Mouse (Mus musculus) brain, embryonic 14.5 days (tissue): ENCODE results near the gene Nomo1. TPM values are rescaled to one million over a fixed set of nuclear protein-coding genes. Genes with fewer than 3 reads are reported as not detected.

ENCODE experiments used
- DNase-seq: peaks from one replicate; pipeline ENCODE4 v3.0.0-alpha.2; 2011; ENCODE audit warnings: low read depth
- CTCF ChIP-seq: fragments of 200-500 bp; IDR thresholded peaks from 2 replicates; pipeline ENCODE4 v1.5.1; 2012; ENCODE audit warnings: inconsistent platforms, mild to moderate bottlenecking, moderate library complexity, borderline replicate concordance; ENCODE audit not compliant: insufficient read depth, insufficient read length; ENCODE audit errors: extremely low read depth
- POLR2A ChIP-seq: fragments of 200-500 bp; IDR thresholded peaks from 2 replicates; pipeline ENCODE4 v1.6.1; 2012; ENCODE audit warnings: mild to moderate bottlenecking, inconsistent platforms, borderline replicate concordance; ENCODE audit not compliant: poor library complexity, insufficient read depth, insufficient read length, severe bottlenecking; ENCODE audit errors: extremely low read depth
- polyA plus RNA-seq: library from polyadenylated mRNA; depleted of rRNA; stranded (reverse); fragments of >200 nt; gene quantifications from 2 replicates; pipeline ENCODE4 v1.2.3, GENCODE M21; 2012

The Nomo1 gene
- polyA plus RNA-seq, 1 experiment, result 52.6 TPM

DNA sequence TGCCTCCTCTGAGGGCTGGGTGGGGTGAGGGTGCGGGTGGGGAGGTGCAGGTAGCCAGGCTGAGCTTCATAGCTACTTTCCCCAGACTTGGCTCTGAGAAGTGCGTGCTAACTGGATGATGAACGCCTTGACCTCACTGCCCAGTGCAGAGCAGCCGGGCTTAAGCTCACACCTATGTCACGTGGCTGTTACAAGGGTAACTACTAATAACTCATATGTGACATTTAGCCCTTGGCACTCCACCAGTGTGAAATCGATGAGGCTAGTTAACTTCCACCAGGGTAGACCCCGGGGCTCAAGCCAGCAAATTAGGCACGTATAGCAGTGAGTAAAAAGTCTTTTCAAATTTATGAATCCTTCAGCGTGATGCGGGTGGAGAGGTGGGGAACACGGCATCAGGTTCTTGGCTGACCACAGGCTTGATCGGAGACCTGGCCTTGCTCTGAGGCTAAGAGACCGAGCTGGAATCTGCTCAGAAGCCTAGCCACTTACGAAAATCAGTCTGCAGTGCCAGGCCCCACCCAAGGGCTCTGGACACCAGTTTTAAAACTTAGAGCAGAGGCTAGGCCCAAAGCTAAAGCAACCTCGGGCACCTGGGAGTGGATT lies 77.8 kb downstream of the Nomo1 start:
- no peak for DNase-seq

DNA sequence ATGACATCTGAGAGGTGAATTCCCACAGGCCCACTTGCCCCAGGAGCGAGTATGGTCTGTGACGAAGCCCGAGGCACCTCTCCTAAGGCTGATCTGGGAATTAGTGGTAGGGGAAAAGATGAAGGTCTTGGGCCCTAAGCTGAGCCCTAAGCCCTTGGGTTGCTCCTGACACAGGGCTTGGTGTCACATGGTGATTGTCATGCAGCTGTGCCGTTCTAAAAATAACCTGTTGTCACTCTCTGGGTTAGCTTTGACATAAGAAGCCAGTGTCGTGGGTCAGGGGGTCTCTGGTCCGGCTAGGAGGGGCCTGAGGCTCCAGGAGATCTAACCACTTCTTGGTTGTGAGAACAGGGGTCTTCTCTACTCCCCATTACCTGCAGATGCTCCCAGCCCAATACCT lies 78.4 kb downstream of the Nomo1 start:
- no peak for DNase-seq
- TF ChIP-seq POLR2A, result no peak
- TF ChIP-seq CTCF, result no peak

More for the DNA sequence above, 77.8 kb downstream of the Nomo1 start:
- no peak for TF ChIP-seq CTCF
- TF ChIP-seq POLR2A, result no peak

DNA sequence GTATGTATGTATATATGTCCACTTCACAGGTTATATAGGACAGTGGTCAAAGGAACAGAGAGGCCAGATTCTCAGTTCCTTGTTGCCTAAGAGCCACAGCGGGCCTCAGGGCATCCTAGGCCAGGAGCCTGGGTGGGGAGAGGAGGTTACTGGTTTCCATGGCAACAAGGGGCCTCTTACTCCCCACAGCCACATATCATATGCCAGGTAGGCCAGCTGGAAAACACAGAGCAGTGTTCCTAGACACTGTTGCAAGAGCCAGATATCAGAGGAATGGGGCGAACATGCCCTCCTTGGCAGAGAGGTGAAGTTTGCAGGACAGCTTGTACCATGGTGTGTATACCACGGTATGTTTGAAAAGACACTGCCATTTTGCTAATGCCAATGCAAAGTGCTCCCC lies 79.9 kb downstream of the Nomo1 start:
- DNase-seq, result peak; percentile 55

DNA sequence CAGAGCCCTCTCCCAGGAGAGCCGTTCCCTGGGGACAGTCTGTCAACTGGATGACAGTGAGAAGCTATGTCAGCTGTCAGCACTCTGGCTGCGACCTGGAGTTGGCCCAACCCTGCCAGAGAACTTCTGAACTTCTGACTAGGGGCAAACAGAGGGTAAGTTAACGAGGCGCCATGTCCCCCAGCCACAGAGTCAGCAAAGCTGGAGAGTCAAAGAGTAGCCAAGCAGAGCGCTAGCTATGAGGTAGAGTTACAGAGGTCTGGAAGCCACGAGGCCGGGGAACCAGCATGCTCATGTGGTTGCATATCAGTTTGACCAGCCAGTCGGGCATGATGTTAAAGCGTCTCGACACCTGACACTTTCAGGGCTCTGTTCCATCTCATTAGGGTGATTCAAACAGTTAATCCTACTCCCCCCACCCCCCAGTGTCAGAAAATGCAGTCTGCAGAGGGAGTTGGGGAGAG lies 82.7 kb downstream of the Nomo1 start:
- DNase-seq, result peak; percentile 43
- TF ChIP-seq POLR2A (no peak), CTCF (no peak)

More for the DNA sequence above, 79.9 kb downstream of the Nomo1 start:
- TF ChIP-seq CTCF (no peak), POLR2A (no peak)

DNA sequence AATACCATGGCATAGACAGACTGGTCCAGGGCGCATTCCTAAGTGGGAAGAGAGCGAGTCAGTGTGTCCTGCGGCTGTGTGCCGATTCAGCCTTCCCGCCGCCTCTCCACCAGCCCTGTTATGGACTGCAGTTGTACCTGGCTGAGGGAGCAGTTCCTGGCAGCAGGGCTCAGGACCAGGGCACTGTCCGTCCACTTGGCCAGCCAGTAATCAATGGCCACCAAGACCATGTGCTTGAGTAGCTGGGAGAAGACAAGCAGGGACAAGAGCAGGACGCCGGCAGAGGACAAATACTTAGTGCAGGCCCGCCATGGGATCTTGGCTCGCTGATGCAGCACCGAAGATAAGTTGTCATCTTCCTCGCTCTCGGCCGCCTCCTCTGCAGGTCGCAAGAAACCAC lies 83.5 kb downstream of the Nomo1 start:
- no peak for DNase-seq
- TF ChIP-seq CTCF, result no peak
- no peak for TF ChIP-seq POLR2A

DNA sequence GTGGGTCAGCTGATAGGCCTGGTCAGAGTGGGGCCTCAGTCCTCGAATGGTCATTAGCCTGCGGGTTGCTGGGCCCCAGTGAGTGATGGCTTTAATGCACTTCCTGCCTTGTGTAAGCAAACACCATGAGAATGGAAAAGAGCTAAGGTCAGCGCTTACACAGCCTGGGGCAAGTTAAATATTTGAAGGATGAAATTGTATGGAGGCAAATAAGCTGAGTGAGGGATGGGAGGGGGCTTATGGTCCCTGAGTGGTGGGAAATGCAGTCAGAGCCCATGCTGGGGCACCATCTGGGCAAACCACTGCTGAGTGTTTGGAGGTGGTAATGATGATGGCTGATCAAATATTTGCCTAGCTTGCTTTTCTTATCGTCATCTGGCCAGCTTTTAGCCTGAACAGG lies 89.5 kb downstream of the Nomo1 start:
- TF ChIP-seq CTCF, result no peak
- TF ChIP-seq POLR2A, result no peak
- peak; percentile 54 for DNase-seq

DNA sequence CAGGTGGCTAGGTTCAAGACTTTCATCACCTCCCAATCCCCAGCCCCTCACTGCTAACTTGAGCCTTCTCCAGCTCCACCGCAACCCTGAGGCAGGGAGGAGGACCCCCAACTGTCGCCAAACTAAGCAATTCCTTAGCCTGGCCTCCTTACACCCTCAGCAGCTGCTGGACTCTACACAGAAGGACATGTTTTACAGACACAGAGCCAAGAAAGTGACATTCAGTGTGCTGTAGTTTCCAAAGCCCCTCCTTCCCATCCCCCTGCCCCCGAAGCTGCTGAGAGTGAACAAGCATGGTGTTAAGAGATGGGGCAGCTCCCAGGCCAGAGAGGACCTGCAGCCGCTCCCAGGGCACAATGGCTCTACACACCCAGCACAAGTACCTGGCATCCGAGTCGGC lies 91.0 kb downstream of the Nomo1 start:
- no peak for TF ChIP-seq CTCF
- TF ChIP-seq POLR2A, result no peak
- peak; percentile 68 for DNase-seq

DNA sequence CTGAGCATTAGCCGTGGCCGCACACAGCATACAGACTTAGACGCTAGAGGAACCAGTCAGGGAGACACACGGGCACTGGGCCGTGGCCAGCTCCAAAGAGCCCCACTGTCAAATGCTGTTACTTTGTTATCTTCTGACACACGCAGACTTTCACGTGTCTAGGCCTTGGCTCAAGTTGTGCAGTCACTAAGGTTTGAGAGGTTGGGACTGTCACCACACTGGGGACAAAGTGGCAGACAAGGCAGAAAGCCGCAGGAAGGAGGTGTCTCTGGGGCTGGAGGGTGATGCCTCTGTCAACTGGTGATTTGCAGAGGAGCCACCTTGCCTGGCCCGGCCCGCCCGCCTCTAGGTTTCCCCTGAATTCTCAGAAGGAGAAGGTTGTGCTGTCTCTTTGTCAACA lies 91.8 kb downstream of the Nomo1 start:
- no peak for DNase-seq
- TF ChIP-seq CTCF (no peak), POLR2A (no peak)

DNA sequence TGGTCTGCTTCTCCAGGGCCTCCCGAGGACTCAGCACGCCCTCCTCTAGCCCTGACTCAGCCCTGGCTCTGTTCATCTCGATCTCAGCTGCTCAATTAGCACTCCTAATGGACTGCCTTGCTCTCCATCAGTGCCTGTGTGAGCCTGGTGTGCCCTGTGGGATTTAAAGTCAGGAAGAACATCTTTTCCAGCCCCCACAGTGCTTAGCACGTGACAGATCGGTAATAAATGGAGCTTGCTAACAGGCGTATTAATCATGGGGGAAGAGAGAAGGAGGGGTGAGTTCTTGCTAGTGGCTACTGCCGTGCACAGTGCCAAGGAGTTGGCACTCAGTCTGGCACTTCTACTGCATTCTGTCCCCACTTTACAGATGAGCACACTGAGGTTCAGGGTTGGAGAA lies 94.7 kb downstream of the Nomo1 start:
- DNase-seq, result peak; percentile 66
- TF ChIP-seq POLR2A (no peak), CTCF (no peak)

DNA sequence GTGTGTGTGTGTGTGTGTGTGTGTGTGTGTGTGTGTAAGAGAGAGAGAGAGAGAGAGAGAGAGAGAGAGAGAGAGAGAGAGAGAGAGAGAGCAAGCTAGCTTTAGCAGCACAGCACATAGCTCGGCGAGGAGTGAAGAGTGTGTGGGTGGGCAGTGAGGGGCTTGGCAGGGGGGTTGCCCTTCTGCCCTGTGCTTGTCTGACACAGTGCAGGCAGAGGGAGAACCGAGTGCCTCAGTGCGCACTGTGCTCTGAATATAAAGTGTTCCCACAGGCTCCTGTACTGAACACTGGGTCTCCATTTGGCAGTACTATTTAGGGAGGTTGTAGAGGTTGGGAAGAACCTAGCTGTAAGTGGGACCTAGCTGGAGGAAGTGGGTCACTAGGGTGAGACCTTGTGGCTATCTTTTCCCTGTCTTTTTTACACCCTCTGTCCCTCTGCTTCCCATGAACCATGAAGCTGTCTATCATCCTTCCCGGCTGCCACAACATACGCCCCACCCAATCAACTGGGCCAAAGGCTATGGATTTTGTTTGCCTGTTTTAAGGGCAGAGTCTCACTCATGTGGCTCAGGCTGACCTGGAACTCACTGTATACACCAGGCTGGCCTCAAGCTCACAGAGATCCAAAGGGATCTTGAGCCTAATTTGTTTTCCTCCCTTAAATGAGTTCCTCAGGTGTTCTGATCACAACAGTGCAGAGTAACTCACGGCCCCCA lies 96.1 kb downstream of the Nomo1 start:
- DNase-seq, result peak; percentile 52
- TF ChIP-seq POLR2A (no peak), CTCF (no peak)

DNA sequence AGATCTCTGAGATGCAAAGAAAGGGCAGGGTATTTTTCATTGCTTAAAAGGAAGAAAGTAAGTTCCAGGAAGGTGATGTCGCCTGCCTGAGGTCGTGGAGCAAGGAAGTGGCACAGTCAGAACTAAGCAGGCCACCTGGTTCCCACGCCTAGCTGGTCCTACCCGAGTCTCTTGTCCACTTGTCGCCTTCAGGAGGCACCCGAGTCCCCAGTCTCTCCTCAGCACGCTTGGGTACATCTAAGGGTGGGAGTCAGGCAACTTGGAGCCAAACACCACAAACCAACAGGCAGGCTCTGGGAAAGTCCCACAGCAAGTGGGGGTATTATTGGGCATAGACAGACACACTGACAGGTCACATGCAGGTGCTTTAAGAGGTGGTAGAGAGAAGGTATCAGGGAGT lies 97.2 kb downstream of the Nomo1 start:
- TF ChIP-seq POLR2A, result no peak
- no peak for TF ChIP-seq CTCF
- DNase-seq, result no peak

DNA sequence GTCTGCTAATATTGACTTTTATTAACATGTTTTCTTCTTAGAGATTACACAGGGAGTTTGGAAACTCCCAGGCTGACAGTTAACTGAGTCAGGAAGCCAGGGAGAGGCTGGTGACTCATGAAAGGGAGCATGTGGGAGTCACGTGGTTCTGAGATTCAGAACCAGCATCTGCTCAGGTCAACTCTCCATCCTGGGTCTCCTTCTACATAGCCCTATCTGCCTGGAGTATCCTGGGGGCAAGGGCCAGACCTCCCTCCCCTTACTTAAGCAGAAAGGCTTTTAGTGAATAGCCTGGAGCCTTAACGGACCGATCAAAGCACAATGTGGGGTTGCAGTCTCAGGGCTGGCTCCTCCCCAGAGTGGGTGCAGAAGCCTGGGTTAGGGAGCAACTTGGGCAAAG lies 97.8 kb downstream of the Nomo1 start:
- DNase-seq, result no peak

DNA sequence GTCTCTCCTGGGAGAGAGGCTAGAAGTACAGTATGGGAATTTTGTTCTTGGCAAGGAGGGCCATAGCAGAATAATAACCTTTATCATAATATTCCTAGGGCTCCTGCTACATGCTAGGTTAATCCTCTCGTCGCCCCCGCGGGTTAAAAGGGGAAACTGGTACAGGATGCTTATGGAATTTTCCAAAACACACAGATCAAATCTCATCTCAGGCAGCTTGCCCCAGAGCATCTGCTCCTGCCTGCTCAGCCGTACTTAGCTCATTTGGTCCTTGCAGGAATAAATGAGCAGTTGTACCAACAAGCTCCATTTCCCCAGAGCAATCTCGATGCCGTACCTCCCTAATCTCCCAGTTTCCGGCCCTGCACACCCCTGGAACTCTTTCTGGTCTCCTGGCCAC lies 98.3 kb downstream of the Nomo1 start:
- no peak for TF ChIP-seq CTCF
- TF ChIP-seq POLR2A, result no peak
- no peak for DNase-seq

More for the DNA sequence above, 97.8 kb downstream of the Nomo1 start:
- TF ChIP-seq POLR2A, result no peak
- TF ChIP-seq CTCF, result no peak
